Mouse (Mus musculus) cerebellum, adult 11-12 months (tissue): Measurements from ENCODE around the gene Runx3.

Source experiments
- DNase-seq: peaks from one replicate; pipeline ENCODE4 v3.0.0; 2022

Gene Runx3

DNA sequence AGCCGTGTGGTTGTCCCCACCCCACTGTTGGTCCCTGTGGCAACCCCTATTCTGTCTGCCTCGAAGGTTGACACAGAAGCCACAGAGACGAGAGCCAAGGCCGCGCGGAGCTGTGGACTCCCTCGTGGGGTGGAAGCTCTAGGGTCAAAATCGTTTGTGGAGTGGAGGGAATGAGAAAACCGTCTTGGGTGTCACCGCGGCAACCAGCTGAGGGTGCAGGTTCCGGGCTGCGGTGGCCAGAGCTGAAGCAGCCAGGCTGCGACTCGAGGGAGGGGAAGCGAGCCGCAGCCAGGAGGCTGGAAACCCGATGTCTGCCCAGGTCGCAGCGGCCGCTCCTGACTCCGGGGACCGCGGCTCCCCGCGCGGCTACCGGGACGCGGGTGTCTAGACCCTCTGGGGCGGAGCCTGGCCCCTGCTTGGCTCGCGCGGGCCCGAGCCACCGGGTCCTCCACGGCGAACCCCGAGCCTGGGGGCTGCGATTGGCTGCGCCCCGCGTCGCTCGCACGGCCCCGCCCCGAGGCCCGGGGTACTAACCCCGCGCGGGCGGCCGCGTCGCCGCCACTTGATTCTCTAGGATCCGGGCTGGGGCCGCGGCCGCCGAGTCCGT, 31.6 kb downstream of the Runx3 start:
- DNase-seq, result no peak

DNA sequence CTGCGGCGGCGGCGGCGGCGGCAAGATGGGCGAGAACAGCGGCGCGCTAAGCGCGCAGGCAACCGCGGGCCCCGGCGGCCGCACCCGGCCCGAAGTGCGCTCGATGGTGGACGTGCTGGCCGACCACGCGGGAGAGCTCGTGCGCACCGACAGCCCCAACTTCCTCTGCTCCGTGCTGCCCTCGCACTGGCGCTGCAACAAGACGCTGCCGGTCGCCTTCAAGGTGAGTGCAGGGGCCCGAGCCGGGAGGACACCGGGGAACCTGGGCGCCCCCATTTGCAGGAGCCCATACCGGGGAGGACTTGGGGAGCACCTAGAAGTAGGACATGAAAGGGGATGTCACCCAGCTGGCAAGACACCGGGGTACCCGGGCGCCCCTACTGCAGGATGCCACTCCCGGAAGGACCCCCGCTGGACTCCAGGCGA, 32.4 kb downstream of the Runx3 start:
- no peak for DNase-seq

DNA sequence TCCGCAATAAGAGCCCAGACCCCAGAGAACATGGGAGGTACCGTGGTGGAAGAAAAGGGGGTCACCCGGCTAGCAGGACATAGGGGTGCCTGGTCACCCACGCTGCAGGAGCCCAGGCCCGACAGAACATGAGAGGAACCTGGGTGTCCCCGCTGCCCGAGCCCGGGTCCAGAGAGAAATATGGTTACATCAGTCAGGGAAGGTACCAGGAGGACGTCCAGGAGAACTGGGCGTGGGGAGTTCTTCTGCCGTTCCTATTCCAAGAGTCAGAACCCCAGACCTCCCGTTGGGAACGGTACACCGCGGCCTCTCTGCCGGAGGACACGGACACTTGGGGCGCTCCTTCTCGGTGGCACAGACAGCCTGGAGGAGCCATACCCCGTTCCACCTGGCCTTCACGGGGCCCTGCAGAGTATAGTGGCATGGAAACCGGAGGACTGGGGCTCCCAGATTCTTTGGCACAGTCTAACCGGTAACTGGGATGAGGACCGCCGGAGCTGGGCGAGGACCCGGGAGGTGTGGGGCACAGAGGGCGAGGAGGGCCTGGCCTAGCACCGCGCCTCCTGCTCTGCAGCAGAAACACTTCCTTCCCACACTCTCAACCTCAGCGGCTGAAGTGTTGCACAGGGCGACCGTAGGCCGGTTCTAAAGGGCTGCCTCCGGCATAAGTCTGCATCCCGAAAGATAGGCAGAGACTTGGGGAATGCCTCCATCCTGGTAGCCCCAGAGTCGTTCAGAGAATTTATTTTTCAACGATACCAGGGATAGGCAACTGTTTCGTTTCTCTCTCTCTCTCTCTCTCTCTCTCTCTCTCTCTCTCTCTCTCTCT, 33.0 kb downstream of the Runx3 start:
- no peak for DNase-seq

DNA sequence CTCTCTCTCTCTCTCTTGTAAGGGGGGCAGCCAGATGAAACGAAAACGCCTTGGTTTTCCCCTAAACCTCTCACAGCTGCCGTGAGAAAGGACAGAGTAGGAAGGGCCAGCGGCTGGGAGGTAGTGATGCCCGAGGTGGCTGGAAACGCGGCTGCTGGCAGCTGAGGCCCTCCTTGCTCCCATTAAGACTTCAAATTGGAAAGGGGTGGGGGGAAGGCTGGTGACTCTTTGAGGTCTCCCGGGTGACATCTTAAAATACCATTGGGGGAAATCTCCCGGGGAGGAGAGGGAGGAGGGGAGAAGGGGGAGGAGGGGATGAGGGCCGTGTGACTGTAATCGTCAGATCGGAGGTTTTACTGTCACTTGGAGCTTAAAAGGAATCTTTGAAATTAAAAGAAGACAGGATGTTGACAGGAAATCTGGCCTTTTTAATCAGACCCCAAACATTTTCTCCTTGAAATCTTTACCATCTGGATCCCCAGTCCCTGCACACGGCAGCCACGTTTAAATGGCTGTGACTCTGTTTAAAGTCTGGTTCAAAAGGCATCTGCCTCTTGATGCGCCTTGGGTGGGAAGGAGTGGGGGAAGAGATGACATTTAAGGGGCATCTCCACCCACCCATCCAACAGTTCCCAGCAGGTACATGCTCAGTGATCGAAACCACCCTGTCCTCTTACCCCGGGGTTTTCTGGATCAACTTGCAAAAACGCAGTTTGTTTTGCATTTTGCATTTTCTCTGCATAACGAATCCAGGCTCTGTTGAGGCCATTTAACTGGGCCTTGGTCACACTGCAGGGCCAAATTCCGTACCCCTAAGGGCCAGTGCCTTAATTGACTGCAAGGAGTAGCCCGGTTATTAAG, 33.9 kb downstream of the Runx3 start:
- no peak for DNase-seq

DNA sequence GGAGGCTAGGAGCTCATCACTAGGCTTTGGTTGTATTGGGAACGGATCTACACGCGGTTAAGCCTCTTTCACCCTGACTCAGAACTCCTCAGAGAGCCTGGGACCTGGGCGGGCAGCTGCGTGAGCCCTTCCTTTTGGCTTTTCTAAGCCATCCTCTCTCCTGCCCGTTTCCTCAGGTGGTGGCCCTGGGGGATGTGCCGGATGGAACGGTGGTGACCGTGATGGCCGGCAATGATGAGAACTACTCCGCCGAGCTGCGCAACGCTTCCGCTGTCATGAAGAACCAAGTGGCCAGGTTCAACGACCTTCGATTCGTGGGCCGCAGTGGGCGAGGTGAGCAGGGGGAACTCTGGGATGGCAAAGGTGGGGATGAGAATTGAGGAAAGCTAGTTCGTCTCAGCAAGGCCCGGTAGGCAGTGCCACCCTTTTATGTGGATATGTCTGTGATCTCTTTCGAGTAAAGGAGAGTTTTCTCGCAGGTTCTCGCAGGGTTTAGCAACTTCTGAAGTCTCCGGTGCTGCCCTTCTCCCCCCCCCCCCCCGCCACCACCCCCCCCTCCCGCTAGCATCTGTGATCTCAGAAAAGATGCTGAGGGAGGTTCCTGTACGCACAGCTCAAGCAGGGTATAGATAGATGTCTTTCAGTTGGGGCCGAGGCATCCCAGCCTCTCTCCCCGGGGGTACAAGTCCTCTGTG, 34.8 kb downstream of the Runx3 start:
- no peak for DNase-seq

DNA sequence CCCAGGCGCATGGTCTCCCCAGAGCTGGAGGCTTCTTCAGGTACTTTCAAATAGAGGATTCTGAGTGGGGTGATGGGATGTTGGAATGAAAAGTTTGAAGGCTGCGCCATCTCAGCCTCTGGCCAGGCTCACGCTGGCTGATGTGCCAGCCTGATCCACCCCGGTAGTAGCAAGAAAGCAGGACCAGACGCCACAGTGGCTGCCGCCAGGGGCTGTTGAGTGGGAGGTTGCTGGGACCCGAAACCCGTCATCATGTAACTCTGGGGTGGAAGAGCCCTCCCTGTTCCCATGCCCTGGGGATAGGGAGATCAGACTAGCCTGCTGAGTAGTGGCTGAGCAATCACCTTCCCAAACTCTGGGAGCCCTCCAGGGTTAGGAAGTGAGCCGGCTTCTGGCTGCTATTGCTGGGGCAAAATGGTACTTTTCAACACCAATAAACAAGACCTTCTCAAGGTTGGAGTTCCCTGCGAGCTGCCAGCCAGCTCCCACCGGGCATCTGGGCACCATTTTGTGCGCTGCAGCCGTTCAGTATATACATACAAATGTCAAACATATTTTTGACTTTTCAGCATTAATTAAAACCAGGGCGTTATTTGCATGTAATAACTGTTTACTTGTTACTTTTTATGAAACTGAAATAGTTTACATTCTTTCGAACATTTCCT, 35.5 kb downstream of the Runx3 start:
- DNase-seq, result no peak

DNA sequence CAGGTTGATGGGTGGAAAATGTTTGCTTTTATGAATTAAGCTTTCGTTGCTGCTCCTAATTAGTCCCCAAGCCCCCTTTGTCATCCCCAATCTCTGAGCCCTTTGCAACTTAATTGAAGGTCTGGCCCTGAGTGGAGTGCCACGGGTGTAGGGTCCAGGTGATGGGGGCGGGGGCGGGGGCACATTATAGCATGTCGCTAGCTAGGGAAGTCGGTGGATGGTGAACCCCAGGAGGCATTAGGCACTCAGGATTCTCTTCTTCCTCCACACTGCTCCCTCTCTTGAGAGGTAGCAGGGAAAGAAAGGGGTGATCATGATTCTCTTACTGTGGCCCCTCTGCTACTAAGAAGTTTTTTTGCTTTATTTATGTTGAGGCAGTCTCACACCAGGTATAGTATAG, 36.1 kb downstream of the Runx3 start:
- no peak for DNase-seq

DNA sequence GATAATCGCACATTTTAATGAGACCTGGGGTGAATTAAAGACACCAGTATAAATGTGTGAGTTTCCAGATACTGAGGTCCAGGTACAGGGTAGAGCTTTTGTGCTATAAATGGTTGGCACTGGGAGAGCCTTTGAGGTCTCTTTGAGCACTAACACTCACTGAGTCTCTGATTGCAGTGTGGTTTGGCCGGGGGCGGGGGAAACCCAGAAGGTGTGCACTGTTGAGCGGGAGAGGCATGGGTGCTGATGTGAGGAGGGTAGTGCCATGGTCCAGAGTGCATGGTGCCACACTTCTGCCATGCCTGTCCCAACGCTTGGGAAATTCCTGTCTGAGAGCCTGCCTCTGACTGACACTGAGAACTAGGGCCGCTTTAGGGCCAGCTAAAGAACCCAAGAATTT, 36.9 kb downstream of the Runx3 start:
- no peak for DNase-seq

DNA sequence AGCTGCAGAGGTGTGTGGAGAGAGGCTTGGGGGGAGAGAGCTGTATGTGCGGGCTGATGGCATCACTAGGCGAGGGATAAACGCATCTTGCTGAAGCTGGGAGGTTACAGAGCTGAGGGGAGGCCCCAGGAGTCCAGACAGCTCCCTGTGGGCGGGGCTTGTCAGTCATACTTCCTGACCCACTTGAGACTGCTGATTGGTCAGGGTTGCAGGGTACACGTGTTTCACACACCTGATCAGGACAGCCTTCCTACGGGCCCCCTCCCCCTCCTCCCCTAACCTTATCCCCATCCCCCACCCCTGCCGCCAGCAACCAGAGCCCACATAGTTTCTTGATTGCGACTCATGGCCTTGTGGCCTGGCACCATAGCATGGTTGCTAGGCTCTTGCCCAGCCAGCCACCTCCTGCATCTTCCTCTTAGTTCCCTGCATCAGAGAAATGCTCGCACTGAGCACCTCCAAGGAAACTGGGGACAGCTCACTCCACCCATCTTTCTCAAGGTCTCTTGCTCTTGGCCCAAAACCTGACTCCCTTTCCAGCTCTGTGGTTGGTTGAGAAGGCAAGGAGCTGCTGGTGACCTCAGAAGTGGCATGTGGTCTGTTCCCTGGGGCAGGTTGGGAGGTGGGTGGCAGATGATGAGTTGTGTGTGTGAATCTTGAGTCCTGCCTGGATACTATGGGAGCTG, 38.4 kb downstream of the Runx3 start:
- no peak for DNase-seq

DNA sequence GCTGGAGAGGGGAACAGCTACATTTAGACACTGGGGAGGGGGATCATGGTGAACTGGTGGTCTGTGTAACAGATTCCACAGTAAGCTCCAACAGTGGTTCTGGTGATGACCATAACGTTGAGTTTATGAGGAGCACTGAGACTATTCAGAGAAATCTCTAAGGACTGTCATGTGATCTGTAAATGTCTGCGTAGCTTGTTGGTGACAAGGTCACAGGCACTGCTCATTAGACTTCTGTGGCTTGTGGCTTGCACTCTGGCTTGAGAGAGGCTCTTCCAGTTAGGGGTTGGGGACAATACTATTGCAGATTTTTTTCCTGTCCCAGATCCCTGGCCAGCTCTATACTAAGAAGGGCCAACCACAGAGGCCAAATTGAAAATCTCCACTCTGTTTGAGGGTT, 39.2 kb downstream of the Runx3 start:
- no peak for DNase-seq

DNA sequence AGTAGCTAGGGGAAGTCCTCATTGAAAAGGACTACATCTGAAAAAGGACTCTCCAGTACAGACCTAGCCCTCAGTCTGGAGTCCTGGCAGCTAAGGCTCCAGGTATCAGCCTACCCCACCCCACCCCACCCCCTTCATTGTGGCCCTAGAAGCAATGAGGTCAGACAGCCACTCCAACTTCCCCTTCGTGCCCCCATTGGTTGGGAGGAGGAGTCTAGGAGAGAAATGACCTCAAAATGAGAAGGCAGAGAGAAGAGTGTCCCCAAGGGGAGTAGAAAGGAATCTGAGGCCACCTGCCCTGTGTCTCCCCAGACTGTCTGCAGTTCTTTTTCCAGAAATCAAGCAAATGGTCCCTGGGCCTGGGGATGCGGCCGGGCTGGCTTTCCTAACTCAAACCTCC, 39.7 kb downstream of the Runx3 start:
- DNase-seq, result no peak

DNA sequence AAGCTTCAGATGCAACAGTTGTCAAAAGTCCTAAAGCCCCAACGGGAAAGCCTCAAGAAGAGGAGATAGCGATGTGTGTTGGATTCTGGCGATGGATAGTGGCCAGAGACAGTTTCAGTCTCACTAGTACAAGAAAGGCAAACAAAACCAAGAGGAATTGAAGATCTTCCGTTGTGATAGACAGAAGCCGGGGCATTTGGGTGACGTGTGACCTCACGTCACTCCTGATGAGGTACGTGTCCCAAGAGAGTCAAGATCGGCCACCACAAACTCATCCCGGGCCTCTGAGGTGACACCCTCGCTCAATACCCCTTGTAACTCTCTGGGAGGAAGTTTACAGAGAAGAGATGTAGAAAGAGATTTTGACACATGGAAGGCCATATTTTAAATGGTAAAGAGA, 41.0 kb downstream of the Runx3 start:
- no peak for DNase-seq

DNA sequence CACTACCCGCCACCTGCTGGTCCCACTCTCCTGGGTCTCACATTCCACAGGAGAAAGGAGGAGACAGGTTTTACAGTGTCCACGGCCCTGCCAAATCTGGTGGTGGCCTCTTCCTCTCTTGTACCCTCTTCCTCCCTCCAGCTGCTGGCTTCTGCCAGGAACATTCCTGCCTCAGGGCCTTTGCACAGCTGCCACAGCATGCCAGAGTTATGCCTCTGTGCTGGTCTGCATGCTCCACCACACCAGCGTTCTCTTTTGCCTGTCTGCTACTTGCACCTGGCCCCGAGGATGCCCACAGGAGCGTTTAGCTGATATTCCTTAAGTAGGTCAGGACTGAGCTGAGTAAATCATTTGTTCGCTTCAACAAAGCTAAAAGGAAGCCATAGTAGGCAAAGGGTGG, 45.3 kb downstream of the Runx3 start:
- DNase-seq, result no peak

DNA sequence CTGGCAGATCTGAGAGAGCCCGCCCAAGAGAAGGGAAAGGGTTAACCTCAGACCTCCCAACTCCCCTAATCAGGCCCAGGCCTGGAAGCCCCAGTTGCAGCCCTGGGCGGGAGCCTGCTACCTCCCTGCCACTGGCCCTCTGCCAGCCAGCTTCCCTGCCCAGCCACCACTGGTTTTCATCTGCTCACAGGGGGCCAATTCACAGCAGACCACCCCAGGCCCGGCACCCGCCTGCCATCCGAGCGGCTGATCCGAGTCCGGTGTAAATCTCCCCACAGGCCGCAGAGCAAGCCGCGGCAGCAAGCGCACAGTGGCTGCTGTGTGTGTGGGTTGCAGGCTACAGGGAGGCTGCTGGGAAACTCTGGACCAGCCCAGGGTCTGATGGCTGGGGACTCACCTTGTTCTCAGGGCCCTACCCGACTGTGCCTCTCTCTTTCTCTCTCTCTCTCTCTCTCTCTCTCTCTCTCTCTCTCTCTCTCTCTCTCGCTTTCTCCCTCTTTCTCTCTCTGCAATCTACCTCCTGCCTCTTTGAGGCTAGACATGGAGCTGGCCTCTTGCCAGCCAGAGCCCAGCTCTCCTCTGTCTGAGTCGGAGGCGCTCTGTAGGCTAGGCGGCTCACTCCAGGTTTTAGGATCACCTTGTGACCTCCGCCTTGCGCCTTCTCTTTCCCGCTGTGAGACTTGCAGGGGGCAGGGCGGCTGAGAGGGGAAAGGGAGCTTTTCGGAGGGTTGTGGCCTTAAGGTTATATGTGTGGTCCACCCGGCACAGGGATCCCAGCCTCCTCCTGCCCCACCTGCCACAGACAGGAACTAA, 46.2 kb downstream of the Runx3 start:
- DNase-seq, result no peak

DNA sequence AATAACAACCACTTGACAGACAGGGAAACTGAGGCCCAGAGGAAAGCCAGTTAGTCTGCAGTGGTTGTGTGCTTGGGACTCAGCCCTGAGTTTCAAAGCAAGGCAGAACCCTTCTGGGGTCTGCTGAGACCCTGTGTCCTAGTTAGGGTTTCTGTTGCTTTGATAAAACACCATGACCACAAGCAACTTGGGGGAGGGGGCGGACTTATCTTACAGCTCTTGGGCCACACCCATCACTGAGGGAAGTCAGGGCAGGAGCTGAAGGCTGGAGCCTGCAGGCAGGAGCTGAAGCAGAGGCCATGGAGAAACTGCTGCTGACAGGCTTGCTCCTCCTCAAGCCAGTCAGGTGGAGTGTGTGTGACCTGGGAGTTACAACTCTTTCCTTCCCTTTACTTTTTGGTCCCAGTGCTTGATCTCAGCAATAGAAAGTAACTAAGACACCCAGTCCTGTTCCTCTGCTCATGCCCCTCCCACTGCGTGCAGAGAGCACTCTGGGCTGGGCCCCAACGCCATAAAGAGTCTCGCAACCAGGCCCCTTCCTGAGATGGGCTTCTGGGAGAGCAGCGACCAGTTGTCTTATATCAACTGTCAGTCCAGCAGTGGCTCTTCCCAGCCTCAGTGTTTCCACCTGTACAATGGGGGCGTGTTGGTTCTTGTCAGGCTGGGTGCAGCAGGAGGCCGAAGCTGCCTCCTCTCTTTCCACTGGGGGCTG, 47.5 kb downstream of the Runx3 start:
- no peak for DNase-seq

DNA sequence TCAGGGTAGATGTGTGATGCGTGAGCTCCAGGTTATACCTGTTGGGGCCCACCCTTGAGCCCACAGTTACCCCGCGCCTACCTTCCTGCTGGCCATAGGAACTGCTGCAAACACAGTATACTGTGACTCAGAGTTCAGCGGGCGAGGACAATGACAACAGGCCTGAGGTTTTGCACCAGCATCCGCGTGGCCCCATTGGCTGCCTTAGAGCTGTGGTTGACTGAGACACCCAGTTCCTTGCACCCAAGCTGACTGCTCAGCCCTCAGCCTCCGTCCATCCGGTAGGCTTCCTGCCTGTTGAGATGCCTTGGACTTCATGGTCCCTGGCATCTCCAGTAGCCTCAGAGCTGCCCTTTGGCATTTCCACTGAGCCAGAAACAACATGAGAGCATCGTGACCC, 48.6 kb downstream of the Runx3 start:
- DNase-seq, result no peak

DNA sequence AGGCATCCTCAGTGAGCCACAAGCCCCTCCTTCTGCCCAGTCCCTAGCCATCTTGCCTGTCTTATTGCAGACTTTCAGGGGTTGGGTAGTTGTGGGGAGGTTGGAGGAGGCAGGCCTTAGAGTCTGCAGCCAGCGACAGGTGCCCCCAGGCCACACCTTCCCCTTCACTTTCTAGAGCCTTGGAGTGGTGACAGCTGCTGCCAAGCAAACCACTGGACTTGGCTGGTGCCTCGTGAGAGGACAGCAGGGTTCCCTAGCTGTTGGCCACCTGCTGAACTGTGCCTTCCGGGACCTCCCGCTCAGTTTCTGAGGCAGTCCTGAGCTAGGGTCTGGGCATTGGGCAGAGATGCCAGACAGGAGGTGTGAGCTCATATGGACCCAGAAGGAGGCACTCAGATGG, 49.0 kb downstream of the Runx3 start:
- no peak for DNase-seq

DNA sequence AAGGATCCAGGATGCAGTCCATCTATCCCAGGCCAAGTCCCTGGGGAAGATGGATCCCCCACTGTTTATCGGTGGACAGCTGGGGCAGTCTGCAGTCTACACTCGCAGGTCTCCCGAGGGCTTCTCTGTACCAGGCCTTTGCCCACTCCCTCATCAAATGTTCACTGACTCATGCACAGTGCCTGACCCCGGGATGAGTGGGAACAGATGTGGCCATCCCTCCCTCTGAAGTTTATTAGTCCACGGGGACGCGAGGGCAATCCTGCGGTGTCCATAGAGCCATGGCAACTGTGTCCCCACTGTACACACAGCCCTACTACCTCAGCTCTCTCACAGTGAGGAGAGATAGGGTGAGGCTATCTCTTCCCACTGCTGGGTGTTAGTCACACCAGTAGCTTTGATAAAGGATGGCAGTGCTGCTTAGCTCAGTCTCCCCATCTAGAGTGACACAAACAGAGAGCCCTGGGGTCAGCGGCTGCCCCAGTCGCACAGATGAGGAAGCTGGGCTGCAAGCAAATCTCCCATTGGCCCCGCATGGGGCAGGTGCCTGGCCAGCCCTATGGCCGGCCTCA, 50.9 kb downstream of the Runx3 start:
- DNase-seq, result no peak

DNA sequence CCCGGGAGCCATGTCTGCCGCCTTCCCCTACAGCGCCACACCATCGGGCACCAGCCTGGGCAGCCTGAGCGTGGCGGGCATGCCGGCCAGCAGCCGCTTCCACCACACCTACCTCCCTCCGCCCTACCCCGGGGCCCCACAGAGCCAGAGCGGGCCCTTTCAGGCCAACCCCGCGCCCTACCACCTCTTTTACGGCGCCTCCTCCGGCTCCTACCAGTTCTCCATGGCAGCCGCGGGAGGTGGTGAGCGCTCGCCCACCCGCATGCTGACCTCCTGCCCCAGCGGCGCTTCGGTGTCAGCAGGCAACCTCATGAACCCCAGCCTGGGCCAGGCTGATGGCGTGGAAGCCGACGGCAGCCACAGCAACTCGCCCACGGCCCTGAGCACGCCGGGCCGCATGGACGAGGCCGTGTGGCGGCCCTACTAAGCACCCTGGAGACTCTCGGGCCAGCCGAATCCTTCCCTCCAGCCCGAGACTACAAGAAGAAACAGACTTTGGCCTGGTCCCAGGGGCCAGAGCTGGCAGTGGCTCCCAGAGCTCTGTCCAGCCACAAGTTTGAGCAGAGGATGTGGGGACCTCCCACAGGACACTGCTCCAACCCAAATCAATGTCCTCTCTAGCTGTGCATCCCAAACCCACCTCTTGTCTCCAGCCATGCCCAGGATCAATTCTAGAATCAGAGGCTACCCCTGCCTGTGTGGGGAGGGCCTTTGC, 55.1 kb downstream of the Runx3 start:
- DNase-seq, result no peak
